Mouse (Mus musculus) CH12.LX (cell line): Measurements from ENCODE around the gene Kndc1. TPM values are rescaled to one million over a fixed set of nuclear protein-coding genes. Genes with fewer than 3 reads are reported as not detected.

Experiments
- DNase-seq: peaks from one replicate; pipeline ENCODE4 v3.0.0-alpha.2; 2013; ENCODE audit errors: extremely low read depth
- H3K27ac ChIP-seq: 2 replicates; pipeline ENCODE4 v1.5.1; 2012; ENCODE audit warnings: low read depth, mild to moderate bottlenecking, control low read depth, moderate library complexity; ENCODE audit not compliant: insufficient read depth
- H3K27me3 ChIP-seq: replicated peaks from 2 replicates; pipeline ENCODE3; 2012; ENCODE audit warnings: inconsistent platforms
- H3K36me3 ChIP-seq, 2 experiments: replicated peaks in 1 of 2; 2 replicates each; pipeline versions ENCODE3 to v1.6.1; 2012; ENCODE audit warnings: inconsistent platforms in 1 of 2, low read length in 1 of 2, mild to moderate bottlenecking in 1 of 2, mixed read lengths in 1 of 2, moderate library complexity in 1 of 2; ENCODE audit not compliant: control insufficient read depth in 1 of 2, insufficient read depth in 1 of 2
- H3K4me1 ChIP-seq, 2 experiments: 2 replicates each; pipeline ENCODE4 v1.6.1; 2012; ENCODE audit warnings: inconsistent platforms in 1 of 2, moderate library complexity in 1 of 2; ENCODE audit not compliant: insufficient read depth in 2 of 2, control insufficient read depth in 1 of 2
- H3K4me2 ChIP-seq: 2 replicates; pipeline ENCODE4 v1.6.1; 2012; ENCODE audit warnings: low read depth, mild to moderate bottlenecking, control low read depth; ENCODE audit not compliant: poor library complexity, insufficient read depth, severe bottlenecking
- H3K4me3 ChIP-seq, 3 experiments: fragments of 150-350 bp in 1 of 3; sonication (generic) in 1 of 3; replicated peaks in 1 of 3; 2 replicates each; pipeline versions ENCODE3 to v1.5.1; 2011 to 2012; ENCODE audit warnings: low read depth in 2 of 3, low read length in 2 of 3, mild to moderate bottlenecking in 2 of 3, moderate library complexity in 2 of 3, control low read depth in 1 of 3, improper control_type of control experiment in 1 of 3, inconsistent platforms in 1 of 3, mixed read lengths in 1 of 3; ENCODE audit not compliant: poor library complexity in 1 of 3
- H3K79me2 ChIP-seq: replicated peaks from 2 replicates; pipeline ENCODE4 v1.6.1; 2012; ENCODE audit warnings: mild to moderate bottlenecking, moderate library complexity; ENCODE audit not compliant: control insufficient read depth, poor library complexity, insufficient read depth, severe bottlenecking; ENCODE audit errors: extremely low read depth
- H3K9ac ChIP-seq: 2 replicates; pipeline ENCODE4 v1.6.1; 2012; ENCODE audit warnings: low read depth, mild to moderate bottlenecking, control low read depth, moderate library complexity; ENCODE audit not compliant: insufficient read depth
- H3K9me3 ChIP-seq: replicated peaks from 2 replicates; pipeline ENCODE3; 2012; ENCODE audit warnings: low read length, inconsistent platforms, mixed read lengths
- ELF1 ChIP-seq: IDR thresholded peaks from 2 replicates; pipeline ENCODE4 v1.6.1; 2014; ENCODE audit warnings: low read depth, mild to moderate bottlenecking, inconsistent platforms, low read length, improper control_type of control experiment
- ETS1 ChIP-seq: conservative IDR thresholded peaks from 2 replicates; pipeline ENCODE4 v1.6.1; 2012; ENCODE audit warnings: low read depth, mild to moderate bottlenecking, inconsistent platforms, low read length, improper control_type of control experiment, moderate library complexity
- GABPA ChIP-seq: IDR thresholded peaks from 2 replicates; pipeline ENCODE4 v1.6.1; 2012; ENCODE audit warnings: low read depth, low read length, improper control_type of control experiment, inconsistent platforms; ENCODE audit not compliant: insufficient replicate concordance
- JUND ChIP-seq: conservative IDR thresholded peaks from 2 replicates; pipeline ENCODE4 v1.6.1; 2011; ENCODE audit warnings: low read depth, low read length, improper control_type of control experiment
- NELFE ChIP-seq: IDR thresholded peaks from 2 replicates; pipeline ENCODE4 v1.6.1; 2011; ENCODE audit warnings: low read depth, low read length, improper control_type of control experiment
- POLR2A ChIP-seq: IDR thresholded peaks from 2 replicates; pipeline ENCODE4 v1.6.1; 2011; ENCODE audit warnings: low read depth, mild to moderate bottlenecking, improper control_type of control experiment, low read length
- SMC3 ChIP-seq: IDR thresholded peaks from 2 replicates; pipeline ENCODE4 v1.6.1; 2011; ENCODE audit warnings: low read depth, low read length, improper control_type of control experiment
- TBP ChIP-seq: conservative IDR thresholded peaks from 2 replicates; pipeline ENCODE4 v1.6.1; 2011; ENCODE audit warnings: low read depth, low read length, improper control_type of control experiment
- TCF12 ChIP-seq: IDR thresholded peaks from 2 replicates; pipeline ENCODE4 v1.6.1; 2014; ENCODE audit warnings: low read depth, mild to moderate bottlenecking, inconsistent platforms, low read length, improper control_type of control experiment
- UBTF ChIP-seq: IDR thresholded peaks from 2 replicates; pipeline ENCODE4 v1.6.1; 2012; ENCODE audit warnings: low read depth, mild to moderate bottlenecking, inconsistent platforms, low read length, improper control_type of control experiment, moderate library complexity
- ZMIZ1 ChIP-seq: IDR thresholded peaks from 2 replicates; pipeline ENCODE4 v1.6.1; 2012; ENCODE audit warnings: low read depth, mild to moderate bottlenecking, inconsistent platforms, low read length, improper control_type of control experiment
- ZNF384 ChIP-seq: IDR thresholded peaks from 2 replicates; pipeline ENCODE4 v1.6.1; 2012; ENCODE audit warnings: low read depth, low read length, improper control_type of control experiment, inconsistent platforms
- dilution Hi-C: fragments of 300-500 bp; cut with MboI; formaldehyde crosslinking; loops from 2 replicates; pipeline ENCODE4 v1.14.3; 2020; ENCODE audit warnings: low sequenced_read_pairs; ENCODE audit not compliant: extremely low pct_unique_long_range_greater_than_20kb, extremely low pct_ligation_motif_present
- in situ Hi-C: fragments of 300-500 bp; cut with MboI; formaldehyde crosslinking; loops from 3 replicates; pipeline ENCODE4 v1.14.3; 2019; ENCODE audit warnings: low sequenced_read_pairs, low pct_ligation_motif_present, low pct_unique_long_range_greater_than_20kb, mixed read lengths
- polyA plus RNA-seq: library from polyadenylated mRNA; unstranded; fragments of >175 nt; gene quantifications from 2 replicates; pipeline ENCODE4 v1.2.1, GENCODE M21; 2012; ENCODE audit warnings: low read depth; ENCODE audit not compliant: insufficient read length
- total RNA-seq, 2 experiments: library from RNA; depleted of rRNA; stranded (reverse); fragments of 300-350 nt in 1 of 2; fragments of >200 nt in 1 of 2; gene quantifications; 2 replicates each; pipeline ENCODE4 v1.2.3; 2012 to 2014

The Kndc1 gene
- total and polyA plus RNA-seq, 3 experiments = 2.3 to 5.0 (median 4.0) TPM

DNA sequence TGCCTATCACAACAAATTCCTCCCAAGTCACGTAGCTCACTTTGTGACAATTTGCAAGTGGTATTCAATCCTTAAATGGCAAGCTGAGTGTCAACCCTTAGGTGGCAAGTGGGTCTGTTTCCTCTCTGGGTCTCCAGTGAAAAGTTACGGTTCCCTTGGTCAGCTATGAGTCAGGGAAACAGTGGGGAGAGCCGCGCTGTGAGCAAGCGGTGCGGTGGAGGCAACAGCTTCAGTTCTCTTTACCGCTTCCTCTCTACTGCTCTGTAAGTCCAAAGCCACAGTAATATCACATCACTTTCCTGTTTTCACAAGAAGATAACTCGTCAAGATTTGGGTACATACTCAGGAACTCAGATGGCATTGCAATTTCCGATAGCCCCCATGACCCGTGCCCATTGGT lies 79.8 kb downstream of the Kndc1 start (continued):
- TF ChIP-seq TBP = peak; percentile 54; the same call in 1 of the 2 replicates
- TF ChIP-seq ELF1 = 0 out of 2 replicates have a peak, but pooled peaks have one; percentile 8
- no peak for TF ChIP-seq GABPA
- TF ChIP-seq UBTF = 0 out of 2 replicates have a peak, but pooled peaks have one; percentile 66
- TF ChIP-seq JUND = no peak
- TF ChIP-seq TCF12 = peak; percentile 52
- no peak for TF ChIP-seq SMC3
- no peak for TF ChIP-seq POLR2A

DNA sequence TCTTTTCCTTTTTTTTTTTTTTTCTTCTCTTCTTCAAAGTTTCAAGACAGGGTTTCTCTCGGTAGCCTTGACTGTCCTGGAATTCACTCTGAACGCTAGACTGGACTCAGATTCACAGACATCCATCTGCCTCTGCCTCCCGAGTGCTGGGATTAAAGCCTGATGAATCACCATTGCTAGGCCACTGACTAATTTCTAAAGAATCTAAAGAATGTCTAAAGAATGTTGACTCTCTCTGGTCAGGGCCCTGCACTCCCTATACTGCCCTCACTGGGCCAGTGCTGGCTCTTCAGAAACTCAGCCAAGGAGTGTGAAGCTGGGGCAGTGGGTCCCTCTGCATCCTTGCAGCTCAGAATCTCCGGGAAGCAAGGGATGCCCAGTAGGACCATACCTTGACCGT lies 81.0 kb downstream of the Kndc1 start:
- no peaks in the 10 kb centered on the region for H3K79me2 ChIP-seq
- TF ChIP-seq ETS1 (no peak), ZNF384 (peak; percentile 20; the same call in 1 of the 2 replicates)
- TF ChIP-seq, all 38 proteins: peak for 1
- dilution Hi-C loops (no loop called here), in situ Hi-C loops (no loop called here)
- Histone ChIP-seq H3K27ac (no peak overlapping the region), H3K27me3 (no peaks in the 10 kb centered on the region), H3K9ac (no peak overlapping the region), H3K36me3 (peaks cover 14 to 23% of the 10 kb centered on the region in 2 experiments), H3K4me2 (no peak overlapping the region), H3K4me3 (no peak overlapping the region), H3K4me1 (peaks cover 39 to 84% of the 10 kb centered on the region in 2 experiments), H3K9me3 (no peaks in the 10 kb centered on the region)
- DNase-seq = no peak

DNA sequence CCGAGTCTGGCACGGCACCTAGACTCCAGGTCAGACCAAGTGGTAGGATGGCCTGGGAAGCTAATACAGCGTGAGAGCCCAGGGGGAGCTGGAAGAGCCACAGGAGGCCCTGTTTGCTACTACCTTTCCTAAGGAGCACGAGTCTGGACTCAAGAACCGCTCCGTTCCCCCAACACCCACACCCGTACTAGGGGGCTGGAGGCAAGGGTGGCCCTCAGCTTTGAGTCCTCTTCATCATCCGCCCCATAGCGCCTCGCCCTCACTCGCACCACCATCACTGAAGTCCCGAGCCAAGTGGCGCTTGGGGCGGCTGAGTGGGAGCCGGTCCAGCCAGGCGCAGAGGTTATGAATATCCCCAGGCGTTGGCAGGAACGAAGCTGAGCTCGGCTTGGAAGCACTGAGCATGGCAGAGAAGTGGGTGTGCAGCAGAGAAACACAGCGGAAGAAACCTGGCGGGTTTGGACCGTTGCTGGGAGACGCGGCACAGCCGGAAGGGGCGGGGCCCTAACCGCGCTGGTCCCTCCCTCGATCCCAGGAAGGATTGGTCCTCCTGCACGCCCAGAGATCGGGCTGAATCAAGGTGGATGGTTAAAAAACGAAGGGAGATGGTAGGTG lies 83.9 kb downstream of the Kndc1 start, which contains the start of gene 6430531B16Rik:
Gene 6430531B16Rik, minus strand, starts transcription at position 478 of the 615 bp plus-strand sequence.
- no peak within 1 kb of the TSS for H3K9ac ChIP-seq
- H3K27ac ChIP-seq = no peak within 1 kb of the TSS
- peaks cover 13 to 66% of the 10 kb centered on the region in 2 experiments for H3K4me1 ChIP-seq
- no peaks in the 10 kb centered on the region for H3K79me2 ChIP-seq
- dilution Hi-C loops (no loop called here), in situ Hi-C loops (no loop called here)
- no peak within 1 kb of the TSS for H3K4me2 ChIP-seq
- peaks cover 34 to 46% of the 10 kb centered on the region in 2 experiments for H3K36me3 ChIP-seq
- no peaks in the 10 kb centered on the region for H3K9me3 ChIP-seq
- DNase-seq = no peak
- no peaks in the 10 kb centered on the region for H3K27me3 ChIP-seq
- TF ChIP-seq NELFE (no peak), ZMIZ1 (0 out of 2 replicates have a peak, but pooled peaks have one; percentile 32)
- H3K4me3 ChIP-seq = no peak within 1 kb of the TSS
